Mouse (Mus musculus): ENCODE measurements at regions not wholly inside any gene's neighbourhood (a gene's known extent, or its start where the extent isn't known, plus 50 kb on each side); places are given as distances from the start of the nearest gene placed in this dataset.

DNA sequence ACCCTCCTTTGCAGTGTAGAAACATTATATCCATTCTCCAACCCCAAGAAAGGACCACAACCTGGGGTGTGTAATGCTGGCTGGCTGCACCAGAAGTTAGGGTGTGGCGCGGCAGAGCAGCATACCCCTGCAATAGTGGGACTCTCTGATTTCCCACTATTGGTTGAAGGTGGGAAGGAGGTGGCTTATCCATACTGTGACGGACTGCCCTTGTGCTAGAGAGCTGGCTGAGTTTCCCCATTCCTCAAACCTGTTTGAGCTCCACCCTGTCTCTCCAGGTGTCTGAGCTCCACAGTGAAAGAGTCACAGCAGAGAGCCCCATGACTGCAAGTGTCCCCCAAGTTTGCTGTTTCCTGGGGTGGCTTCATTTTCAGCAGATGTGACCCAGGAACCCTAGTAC, 79.6 kb downstream of the Sik1 start:
- DNase-seq (ENCODE audit: low spot score in 2 of 2), result no peak

DNA sequence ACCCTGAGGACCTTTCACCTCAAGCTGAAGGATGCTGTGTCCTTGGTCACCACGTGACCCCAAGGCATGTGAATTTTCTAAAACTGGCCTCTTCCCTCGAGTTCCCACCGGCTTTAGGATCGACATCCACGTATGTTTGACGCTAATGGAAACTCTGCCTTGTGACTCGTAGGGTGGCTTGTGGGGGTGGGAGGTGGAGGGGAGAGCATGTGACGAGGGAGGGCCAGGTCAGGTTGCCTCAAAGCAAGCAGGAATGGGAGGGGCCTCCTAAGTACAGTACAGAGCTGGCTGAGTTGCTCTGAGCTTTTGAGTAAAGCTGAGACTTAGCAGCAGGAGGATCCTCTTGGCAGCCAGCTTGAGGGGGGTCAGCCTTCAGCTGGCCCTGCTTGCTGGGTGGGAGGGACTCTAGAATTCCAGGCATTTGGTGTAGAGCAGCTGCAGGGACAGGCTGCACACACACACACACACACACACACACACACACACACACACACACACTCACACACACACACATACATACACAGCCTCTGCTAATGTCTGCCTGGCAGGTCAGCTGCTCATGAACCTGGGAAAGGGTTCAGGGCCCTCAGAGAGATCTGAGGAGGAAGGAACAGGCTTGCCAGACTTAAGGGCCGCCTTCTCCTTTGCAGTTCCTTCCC, 78.5 kb downstream of the Sik1 start:
- no peak for DNase-seq (ENCODE audit: low spot score in 2 of 2)

DNA sequence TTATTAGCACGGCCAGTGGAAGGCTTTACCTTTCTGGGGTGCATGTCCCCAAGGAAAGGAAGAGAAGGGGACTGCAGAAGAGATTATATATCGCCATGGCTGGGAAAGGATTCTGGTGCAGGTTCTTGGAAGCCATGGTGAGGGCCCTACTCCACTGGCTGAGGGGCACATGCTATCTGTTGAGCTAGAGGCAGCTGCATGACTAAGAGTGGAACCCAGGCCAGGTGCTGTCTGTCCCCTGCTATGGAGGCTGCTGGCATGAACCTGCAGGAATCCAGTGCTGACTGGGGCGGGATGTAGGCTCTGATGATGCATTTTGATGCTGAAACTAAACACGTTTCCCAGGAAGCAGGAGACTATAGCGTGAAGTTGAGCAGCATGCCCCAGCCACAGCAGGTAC, 77.9 kb downstream of the Sik1 start:
- no peak for DNase-seq (ENCODE audit: low spot score in 2 of 2)

DNA sequence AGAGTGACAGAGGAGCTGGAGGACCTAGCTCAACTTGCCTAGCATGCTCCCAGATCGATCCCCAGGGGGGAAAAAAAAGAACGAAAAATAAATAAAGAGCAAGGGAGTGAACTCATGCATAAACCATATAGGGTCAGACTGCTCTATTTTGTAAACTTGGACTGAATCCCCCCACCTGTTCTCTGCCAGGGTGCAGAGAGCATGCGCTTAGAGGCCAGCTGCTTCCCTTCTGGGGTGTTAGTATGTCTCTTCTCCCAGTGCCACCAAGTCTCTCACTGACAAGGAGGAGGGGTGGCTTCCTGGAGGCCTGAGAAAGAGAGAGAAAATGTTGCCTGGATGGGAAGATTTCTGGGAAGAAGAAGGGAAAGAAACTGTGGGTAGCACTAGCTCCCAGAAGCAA, 76.1 kb downstream of the Sik1 start:
- DNase-seq (ENCODE audit: low spot score in 2 of 2), result no peak

DNA sequence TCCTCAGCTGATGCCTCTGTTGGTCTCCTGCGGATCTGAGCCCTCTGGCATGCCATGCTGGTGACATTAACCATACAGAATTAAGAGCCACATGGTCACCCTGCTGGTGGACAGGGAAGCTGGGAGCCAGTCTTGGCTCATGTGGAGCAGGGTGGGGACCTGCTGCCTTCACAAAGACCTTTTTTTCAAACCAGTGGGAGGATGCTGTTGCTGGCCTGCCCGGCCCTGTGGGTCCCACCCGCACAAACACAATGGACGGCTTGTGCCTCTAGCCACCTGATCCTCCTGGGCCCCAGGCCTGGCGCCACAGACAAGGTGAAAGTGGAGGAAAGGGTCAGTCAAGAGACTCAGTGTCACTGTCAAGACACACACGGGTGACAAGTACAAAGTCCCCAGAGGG, 73.4 kb downstream of the Sik1 start:
- no peak for DNase-seq (ENCODE audit: low spot score in 2 of 2)

DNA sequence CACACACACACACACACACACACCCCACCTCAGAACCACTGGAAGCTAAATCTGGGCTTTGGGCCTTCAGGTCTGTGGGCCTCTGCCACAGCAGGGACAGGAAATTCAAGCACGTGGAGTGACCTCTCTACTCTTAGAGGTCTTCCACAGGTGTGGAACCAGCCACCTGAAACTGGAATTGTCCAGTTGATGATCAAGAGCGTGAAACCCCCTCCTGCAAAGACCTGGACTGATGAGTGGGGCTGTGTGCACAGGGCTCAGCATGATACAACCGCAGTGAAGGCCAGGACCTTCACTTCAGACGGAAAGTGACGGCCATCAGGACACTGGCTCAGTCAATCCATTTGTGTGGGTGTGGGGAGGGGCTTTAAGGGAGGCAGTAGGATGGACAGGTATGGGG, 72.5 kb downstream of the Sik1 start:
- no peak for DNase-seq (ENCODE audit: low spot score in 2 of 2)

DNA sequence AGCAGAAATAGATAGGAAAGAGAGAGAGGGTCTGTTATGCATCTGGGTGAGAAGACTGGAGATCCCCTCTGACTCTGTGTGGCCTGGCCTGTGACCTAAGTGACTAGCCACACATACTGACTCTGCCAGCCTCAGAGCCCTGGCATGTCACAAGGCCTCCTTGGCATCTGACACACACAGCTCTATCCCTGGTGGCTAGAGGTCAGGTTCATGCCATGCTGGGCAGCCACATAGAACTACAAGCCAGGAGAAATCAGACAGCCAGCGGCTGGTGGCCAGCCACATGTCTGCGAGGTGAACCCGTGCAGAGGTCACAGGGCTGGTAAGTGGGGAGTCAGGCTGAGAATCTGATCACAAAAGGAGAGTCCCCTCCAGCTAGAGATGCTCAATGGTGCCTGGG, 67.3 kb downstream of the Sik1 start:
- DNase-seq (ENCODE audit: low spot score in 2 of 2), result peak in 1 of 2 experiments; percentile 57

DNA sequence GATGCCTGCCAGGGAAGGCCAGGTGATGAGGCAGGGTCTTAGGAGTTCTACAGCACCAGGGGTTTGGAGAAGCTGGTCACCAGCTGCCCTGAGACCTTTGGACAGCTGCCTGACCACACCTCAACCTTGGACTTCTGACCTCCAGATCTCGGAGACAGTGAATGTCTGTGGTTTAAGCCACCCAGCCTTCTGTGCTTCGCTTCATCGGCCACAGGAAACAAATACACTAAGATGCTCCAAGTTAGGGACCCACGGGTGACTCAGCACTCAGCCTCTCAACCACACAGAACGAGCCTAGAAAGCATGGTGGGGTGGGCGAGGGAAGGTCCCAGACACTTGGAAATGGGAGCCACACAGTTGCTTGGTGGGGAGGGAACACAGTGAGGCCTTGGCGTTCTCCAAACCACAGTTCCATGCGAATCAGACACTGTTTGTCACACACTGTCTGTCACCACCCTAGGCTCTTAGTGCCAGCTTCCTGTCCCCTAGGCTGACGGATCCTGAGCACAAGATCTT, 66.5 kb downstream of the Sik1 start:
- no peak for DNase-seq (ENCODE audit: low spot score in 2 of 2)

DNA sequence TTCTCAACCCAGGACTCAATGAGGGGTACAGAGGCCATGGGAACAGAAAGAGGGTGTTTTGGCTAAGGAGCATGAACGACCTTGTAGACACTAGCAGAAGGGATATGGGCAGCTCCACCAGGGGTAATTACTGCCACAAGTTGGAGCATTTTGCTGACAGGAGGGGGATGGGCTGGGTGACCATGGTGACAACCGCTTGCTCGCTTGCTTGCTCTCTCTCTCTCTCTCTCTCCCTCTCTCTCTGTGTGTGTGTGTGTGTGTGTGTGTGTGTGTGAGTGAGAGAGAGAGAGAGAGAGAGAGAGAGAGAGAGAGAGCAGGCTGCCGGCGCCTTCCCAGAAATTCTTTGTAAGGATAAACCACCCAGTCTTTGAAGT, 65.7 kb downstream of the Sik1 start:
- DNase-seq (ENCODE audit: low spot score in 2 of 2), result no peak

DNA sequence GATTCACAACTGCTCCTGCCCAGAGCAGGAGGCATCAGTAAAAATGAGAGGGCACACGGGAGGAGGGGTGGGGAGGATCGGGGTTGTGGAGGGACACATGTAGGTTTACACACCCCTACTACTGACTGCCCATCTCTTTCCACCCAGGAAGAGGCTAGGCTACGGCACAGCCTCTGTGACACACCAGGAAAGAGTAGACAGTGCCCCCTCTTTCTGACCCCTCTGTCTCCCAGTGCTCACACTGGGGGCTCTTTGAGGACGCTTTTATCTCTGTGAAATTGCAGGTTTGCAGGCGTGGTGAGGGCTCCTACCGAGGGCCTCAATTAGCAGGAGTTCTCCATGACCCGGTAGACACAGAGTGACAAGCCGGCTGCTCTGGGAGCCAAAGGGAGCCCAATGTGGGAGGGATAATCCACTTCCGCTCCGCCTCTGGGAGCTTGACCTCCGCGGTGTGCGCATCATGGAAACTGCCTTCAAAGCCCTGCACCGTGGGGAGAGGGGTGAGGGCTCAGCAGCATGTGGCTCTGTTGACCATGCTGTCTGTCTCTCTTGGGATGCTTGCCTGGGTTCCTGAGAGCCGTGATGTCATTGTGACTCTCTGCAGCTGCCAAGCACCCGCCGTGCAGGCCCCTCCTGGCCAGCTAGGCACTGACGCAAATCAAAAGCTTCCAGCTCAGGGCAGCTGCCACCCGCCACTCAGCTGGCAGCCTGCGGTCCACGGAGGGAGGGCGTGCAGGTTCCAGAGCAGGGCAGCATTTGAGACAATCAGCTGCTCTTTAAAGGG, 65.1 kb downstream of the Sik1 start:
- DNase-seq (ENCODE audit: low spot score in 2 of 2), result peak in 1 of 2 experiments; percentile 30

DNA sequence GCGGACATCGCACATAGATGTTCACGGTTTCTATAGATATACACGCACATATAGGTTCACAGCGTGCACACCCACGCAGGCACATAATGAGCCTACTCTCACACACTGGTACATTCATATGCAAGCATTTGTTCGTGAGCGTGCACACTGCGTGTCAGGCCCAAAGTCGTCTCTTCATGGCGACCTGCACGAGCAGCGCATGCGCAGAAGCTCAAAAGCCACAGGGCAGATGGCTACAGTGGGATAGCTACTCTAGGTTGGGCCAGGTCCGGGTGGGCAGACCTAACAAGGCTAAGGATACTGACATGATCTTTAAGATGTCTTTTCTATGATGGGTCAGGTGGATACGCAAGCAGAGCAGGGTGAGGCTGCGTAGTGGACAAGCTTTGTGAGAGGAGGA, 63.9 kb downstream of the Sik1 start:
- DNase-seq (ENCODE audit: low spot score in 2 of 2), result no peak

DNA sequence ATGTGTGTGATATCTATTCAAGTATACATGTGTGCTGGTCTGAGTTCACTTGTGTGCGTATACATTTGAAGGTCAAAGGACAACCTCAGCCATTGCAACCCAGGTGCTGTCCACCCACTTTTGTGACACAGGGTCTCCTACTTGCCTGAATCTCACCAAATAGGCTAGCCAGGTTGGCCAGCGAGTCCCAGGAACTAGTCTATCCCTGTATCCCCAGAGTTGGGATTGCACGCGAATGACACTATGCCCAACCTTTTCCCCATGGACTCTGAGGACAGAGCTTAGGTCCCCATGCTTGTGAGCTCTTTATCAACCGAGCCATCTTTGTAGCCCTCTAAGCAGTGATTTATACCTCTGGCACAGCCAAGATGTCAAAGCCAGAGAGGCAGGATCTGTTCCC, 62.6 kb downstream of the Sik1 start:
- DNase-seq (ENCODE audit: low spot score in 2 of 2), result no peak

DNA sequence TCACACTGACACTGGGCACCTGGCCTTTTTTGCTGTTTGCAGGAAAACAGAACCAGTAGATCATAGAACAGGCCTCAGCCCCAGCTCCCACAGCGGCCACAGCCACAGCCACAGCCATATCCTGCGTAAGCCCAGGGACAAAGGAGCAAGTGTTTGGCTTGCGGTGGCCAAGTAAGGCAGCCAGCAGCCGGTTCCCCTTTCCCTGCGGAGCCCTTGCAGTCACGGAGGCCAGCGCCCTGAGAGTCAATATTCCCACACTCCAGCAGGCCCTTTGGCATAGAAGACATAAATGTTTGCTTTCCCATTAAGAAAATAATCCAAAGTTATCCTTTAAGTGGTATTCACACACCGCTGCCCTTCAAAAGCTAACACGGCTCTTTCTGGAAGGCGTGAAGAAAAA, 62.1 kb downstream of the Sik1 start:
- peak in 1 of 2 experiments; percentile 43 for DNase-seq (ENCODE audit: low spot score in 2 of 2)

DNA sequence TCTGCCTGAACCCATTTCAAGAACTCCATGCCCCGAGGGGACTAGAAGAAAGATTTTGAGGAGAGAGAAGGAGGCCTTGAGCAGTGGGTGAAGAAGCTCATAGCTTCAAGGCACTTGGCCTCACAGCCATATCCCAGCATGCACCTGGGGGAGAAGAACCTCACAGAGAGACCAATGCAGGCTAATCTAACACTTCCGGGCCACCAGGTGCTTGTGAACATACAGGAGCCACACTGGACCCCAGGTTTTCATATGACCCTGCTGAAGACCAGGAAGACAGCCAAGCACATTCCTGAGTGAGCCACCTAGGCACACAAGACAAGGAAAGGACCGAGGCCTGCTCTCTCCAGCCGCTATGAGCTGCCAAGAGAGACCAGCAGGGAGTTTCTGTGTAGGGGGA, 61.6 kb downstream of the Sik1 start:
- no peak for DNase-seq (ENCODE audit: low spot score in 2 of 2)

All from urinary bladder, postnatal 36 days (tissue).